Mouse (Mus musculus): Measurements from ENCODE around the gene Adgrb3. TPM values are rescaled to one million over a fixed set of nuclear protein-coding genes. Genes with fewer than 3 reads are reported as not detected.

The Adgrb3 gene
- polyA plus RNA-seq, 1 experiment = not detected

DNA sequence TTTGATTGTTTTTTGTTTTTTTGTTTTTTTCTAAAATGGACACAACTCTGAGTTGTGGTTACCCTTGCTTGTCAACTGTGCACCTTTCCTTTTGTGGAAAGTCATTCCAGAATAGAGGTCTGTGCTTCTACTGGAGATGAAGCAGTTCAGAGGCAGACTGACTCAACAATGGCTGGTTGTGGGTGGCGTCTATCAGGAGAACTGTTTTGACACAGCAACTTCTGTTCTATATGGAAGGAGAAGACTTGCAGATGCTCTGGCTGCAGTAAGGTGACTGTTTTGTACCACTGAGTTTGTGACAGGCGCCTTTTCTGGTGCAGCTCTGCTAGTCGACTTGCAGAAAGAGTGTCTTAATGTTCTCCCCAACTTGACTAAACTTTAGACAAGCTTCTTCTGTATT lies 768.6 kb downstream of the Adgrb3 start:
- no peak for TF ChIP-seq GATA1 (IDR thresholded peaks at IDR 0.05; ENCODE audit: low read length)

GRCm38 (mm10) chr1:25060191-25060590 lies 769.3 kb downstream of the Adgrb3 start:
- TF ChIP-seq GATA1 (IDR thresholded peaks at IDR 0.05; ENCODE audit: low read length) = no peak

DNA sequence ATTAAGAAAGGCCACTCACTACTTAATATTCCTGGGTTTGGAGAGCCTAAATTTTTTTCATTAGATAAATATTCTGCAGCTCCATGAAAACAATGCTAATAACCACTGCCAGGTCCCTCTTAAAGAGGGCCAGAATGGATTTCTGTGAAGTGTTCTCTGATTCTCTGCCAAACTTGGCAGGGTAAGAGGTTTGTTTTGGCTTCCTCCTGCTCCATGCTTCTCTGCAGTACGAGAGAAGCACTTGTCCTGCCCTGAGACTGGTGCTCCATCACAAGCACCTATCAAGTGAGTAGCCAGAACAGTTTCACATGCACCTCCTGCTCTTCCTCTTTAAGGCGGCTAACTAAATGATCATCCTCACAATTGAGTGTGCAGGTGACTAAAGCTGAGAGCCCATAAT lies 771.9 kb downstream of the Adgrb3 start:
- no peak for TF ChIP-seq GATA1 (IDR thresholded peaks at IDR 0.05; ENCODE audit: low read length)

DNA sequence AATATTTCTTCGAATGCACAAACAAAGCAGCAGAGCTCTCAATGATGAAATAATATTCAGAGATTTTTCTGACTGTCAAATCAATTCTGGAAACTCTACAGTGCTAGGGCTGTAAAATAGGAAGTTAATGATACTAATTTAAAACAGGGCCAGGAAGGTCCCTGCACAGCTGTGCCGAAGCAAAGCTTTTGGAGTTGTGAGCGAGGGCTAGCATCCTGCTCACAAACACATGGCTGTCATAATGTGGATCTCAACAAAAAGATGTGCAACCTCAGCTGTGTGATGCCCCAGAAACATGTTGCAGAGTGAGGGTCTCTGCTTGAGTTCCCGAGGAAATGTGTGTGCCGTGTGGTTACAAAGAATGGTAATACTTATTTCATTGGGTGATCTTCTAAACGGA lies 772.3 kb downstream of the Adgrb3 start:
- TF ChIP-seq GATA1 (IDR thresholded peaks at IDR 0.05; ENCODE audit: low read length) = no peak

GRCm38 (mm10) chr1:25042091-25042490 lies 787.4 kb downstream of the Adgrb3 start:
- no peak for TF ChIP-seq GATA1 (IDR thresholded peaks at IDR 0.05; ENCODE audit: low read length)

GRCm38 (mm10) chr1:25034161-25034560 lies 795.3 kb downstream of the Adgrb3 start:
- TF ChIP-seq GATA1 (IDR thresholded peaks at IDR 0.05; ENCODE audit: low read length) = no peak

DNA sequence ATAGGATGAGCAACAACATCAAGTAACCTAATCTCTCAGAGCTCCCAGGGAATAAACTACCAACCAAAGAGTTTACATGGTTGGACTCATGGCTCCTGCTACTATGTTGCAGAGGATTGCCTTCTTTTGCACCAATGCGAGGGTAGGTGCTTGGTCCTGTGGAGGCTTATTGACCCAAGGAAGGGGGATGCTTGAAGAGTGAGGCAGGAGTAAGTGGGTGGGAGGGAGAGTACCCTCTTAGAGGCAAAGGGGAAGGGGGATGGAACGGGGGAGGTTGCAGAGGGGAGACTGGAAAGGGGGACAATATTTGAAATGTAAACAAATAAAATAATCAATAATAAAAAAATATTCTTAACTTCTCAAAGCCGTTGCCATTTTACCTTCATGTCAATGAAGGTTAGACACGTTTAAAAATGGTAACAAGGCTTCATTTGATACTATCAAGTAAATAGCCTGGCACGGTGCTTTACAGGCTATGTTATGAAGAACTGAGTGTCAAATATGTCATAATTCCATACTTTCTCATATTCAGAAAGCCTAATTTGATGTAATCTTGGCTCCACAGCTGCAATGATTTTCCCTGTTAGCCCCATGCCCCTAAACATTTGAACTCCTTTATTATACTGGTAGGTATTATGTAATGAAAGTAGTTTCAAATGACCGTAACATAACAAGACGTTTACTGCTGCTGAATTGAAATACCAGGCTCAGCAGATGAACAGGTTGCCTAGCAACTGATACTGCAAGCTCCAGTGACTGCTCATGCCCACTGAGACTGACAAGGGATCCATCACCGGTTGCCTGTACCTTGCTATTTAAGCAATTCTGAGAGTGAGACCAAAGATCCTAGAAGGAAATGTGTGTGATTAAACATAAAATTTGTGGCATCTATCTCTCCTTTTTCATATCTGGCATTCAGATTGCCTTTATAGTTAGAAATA lies 796.1 kb downstream of the Adgrb3 start:
- no peak for TF ChIP-seq GATA1 (IDR thresholded peaks at IDR 0.05; ENCODE audit: low read length)

DNA sequence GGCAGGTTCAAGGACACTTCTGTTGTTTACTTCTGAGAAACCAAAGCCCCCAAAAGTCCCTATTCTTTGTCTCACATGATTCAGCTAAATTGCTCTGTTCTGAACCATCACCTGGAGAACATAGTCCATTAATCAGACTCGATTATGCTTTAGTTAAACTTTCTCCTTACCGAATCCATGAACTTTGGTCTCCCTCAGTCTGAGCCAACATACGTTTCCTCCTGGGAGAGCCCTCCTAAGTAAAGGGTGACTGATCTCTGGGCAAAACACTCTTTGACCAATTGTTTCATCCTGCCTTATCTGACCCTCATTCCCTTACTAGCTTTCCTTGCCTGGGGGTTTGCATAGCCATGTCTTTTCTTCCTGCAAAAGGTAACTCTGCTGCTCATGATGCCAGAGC lies 806.4 kb downstream of the Adgrb3 start:
- no peak for TF ChIP-seq GATA1 (IDR thresholded peaks at IDR 0.05; ENCODE audit: low read length)
